Mouse (Mus musculus): Measurements from ENCODE around the gene Bend7. TPM values are rescaled to one million over a fixed set of nuclear protein-coding genes. Genes with fewer than 3 reads are reported as not detected.

Gene Bend7
- polyA plus RNA-seq, 1 experiment from 2014 or later: 9.0 TPM

- Histone ChIP-seq H3K36me3 (ENCODE audit: control insufficient read depth, insufficient read depth, low read length) (no peaks in the 10 kb centered on the region), H3K9ac (replicated peaks; ENCODE audit: low read depth, low read length) (no peak overlapping the region), H3K4me3 (ENCODE audit: low read depth, low read length) (no peak overlapping the region), H3K27ac (ENCODE audit: low read depth, low read length) (no peak overlapping the region), H3K4me1 (ENCODE audit: control insufficient read depth, insufficient read depth, low read length) (no peaks in the 10 kb centered on the region), H3K9me3 (ENCODE audit: control insufficient read depth, low read length) (no peaks in the 10 kb centered on the region), H3K4me2 (ENCODE audit: low read depth, low read length) (no peak overlapping the region), H3K27me3 (ENCODE audit: control insufficient read depth, insufficient read depth, low read length) (no peaks in the 10 kb centered on the region)
- no peak for ATAC-seq (ENCODE audit: low read depth)
- WGBS: 84% methylated on average over 4 of the region's 4 CpGs
Measured at GRCm38 (mm10) chr2:4829007-4829406, 111.4 kb downstream of the Bend7 start.

DNA sequence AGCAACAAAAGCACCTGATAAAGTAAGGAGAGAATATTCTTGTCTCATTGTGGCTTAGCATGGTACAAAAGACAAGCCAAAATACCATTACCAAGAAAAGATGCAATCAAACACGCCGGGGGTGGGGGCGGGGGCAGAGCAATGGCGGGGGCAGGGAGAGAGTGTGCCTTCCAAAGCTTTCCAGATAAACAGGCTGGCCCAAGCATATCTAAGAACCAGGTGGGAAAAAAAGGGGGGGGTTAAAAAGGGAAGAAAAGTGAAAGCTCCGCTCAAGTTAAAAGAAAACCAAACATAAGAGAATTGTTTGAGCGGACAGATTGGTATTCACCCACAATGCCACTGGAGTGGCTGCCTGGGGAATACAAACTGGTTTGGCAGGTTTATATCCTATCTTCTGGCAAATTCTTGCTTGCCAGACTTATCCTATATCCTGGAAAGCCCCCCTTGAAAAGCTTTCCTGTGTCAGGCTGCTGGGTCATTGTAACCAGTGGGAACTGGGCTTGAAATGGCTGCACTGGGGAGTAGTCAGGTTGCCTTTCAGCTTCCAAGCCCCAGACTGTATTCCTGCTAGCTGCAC lies 111.9 kb downstream of the Bend7 start:
- H3K9ac ChIP-seq (replicated peaks; ENCODE audit: low read depth, low read length): no peak overlapping the region
- WGBS: 84% methylated on average over 6 of the region's 6 CpGs

DNA sequence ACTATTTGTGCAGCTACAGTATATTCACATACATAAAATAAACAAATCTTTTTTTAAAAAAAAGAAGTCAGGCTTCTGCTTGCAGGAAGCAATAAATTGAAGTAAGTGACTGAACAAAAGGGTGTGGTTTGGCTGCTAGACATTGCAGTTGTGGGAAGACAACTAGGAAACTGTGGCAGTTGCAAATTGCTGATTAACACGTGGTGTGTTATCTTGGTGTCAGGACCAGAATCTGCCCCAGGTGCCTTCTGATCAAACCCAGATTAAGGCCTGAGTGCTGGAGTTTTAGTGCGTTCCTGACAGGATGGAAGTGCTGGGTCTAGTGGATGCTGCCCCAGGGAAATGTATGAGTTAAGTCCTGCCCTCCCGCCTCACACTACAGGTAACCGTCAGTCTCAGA lies 113.9 kb downstream of the Bend7 start:
- Histone ChIP-seq H3K27ac (ENCODE audit: low read depth, low read length) (no peak overlapping the region), H3K4me2 (ENCODE audit: low read depth, low read length) (no peak overlapping the region), H3K4me3 (ENCODE audit: low read depth, low read length) (no peak overlapping the region), H3K27me3 (ENCODE audit: control insufficient read depth, insufficient read depth, low read length) (no peaks in the 10 kb centered on the region), H3K9me3 (ENCODE audit: control insufficient read depth, low read length) (no peaks in the 10 kb centered on the region), H3K4me1 (ENCODE audit: control insufficient read depth, insufficient read depth, low read length) (no peaks in the 10 kb centered on the region), H3K36me3 (ENCODE audit: control insufficient read depth, insufficient read depth, low read length) (no peaks in the 10 kb centered on the region), H3K9ac (replicated peaks; ENCODE audit: low read depth, low read length) (no peak overlapping the region)
- ATAC-seq (ENCODE audit: low read depth): no peak
- 93% methylated on average over 4 of the region's 4 CpGs for WGBS

More for the DNA sequence above, 111.9 kb downstream of the Bend7 start:
- H3K4me1 ChIP-seq (ENCODE audit: control insufficient read depth, insufficient read depth, low read length): no peaks in the 10 kb centered on the region
- no peaks in the 10 kb centered on the region for H3K9me3 ChIP-seq (ENCODE audit: control insufficient read depth, low read length)
- no peak for ATAC-seq (ENCODE audit: low read depth)
- no peak overlapping the region for H3K27ac ChIP-seq (ENCODE audit: low read depth, low read length)
- no peaks in the 10 kb centered on the region for H3K27me3 ChIP-seq (ENCODE audit: control insufficient read depth, insufficient read depth, low read length)
- no peaks in the 10 kb centered on the region for H3K36me3 ChIP-seq (ENCODE audit: control insufficient read depth, insufficient read depth, low read length)
- H3K4me2 ChIP-seq (ENCODE audit: low read depth, low read length): no peak overlapping the region
- no peak overlapping the region for H3K4me3 ChIP-seq (ENCODE audit: low read depth, low read length)

GRCm38 (mm10) chr2:4832166-4832565 lies 114.5 kb downstream of the Bend7 start:
- no peak overlapping the region for H3K9ac ChIP-seq (replicated peaks; ENCODE audit: low read depth, low read length)
- WGBS: 74% methylated on average over 4 of the region's 4 CpGs
- ATAC-seq (ENCODE audit: low read depth): no peak
- H3K4me3 ChIP-seq (ENCODE audit: low read depth, low read length): no peak overlapping the region
- no peaks in the 10 kb centered on the region for H3K4me1 ChIP-seq (ENCODE audit: control insufficient read depth, insufficient read depth, low read length)
- H3K36me3 ChIP-seq (ENCODE audit: control insufficient read depth, insufficient read depth, low read length): no peaks in the 10 kb centered on the region
- H3K27ac ChIP-seq (ENCODE audit: low read depth, low read length): no peak overlapping the region
- no peaks in the 10 kb centered on the region for H3K9me3 ChIP-seq (ENCODE audit: control insufficient read depth, low read length)
- no peak overlapping the region for H3K4me2 ChIP-seq (ENCODE audit: low read depth, low read length)
- no peaks in the 10 kb centered on the region for H3K27me3 ChIP-seq (ENCODE audit: control insufficient read depth, insufficient read depth, low read length)

DNA sequence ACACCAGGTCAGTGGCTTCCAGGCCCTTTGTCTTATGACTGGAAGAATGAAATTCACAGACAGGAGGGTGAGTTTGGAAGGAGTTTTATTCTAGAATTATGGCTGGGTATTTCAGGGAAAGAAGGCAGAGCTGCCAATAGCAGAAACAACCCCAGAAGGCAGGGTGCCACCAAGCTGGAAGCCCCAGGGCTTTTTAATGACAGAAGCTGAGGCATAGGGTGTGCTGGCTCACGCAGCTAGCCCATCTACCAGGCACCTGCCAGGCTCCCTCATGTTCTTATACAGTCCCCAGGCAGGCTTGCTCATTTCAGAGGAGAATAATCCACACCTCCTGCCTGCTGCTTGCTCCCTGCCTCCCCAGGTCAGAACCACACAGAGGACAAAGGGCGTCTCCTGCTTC lies 131.8 kb downstream of the Bend7 start:
- Histone ChIP-seq H3K27ac (ENCODE audit: low read depth, low read length) (no peak overlapping the region), H3K36me3 (ENCODE audit: control insufficient read depth, insufficient read depth, low read length) (no peaks in the 10 kb centered on the region), H3K4me2 (ENCODE audit: low read depth, low read length) (no peak overlapping the region), H3K9me3 (ENCODE audit: control insufficient read depth, low read length) (no peaks in the 10 kb centered on the region), H3K4me1 (ENCODE audit: control insufficient read depth, insufficient read depth, low read length) (no peaks in the 10 kb centered on the region), H3K4me3 (ENCODE audit: low read depth, low read length) (no peak overlapping the region), H3K27me3 (ENCODE audit: control insufficient read depth, insufficient read depth, low read length) (no peaks in the 10 kb centered on the region), H3K9ac (replicated peaks; ENCODE audit: low read depth, low read length) (no peak overlapping the region)
- 82% methylated on average over 2 of the region's 2 CpGs for WGBS
- no peak for ATAC-seq (ENCODE audit: low read depth)

Other genes starting within 250 kb of the Bend7 start
- gene Prpf18, start 65.7 kb upstream of the Bend7 start, polyA plus RNA-seq (2014; fragmentation: Nextera tagmentation; extraction: Ambion mirVana): 46.3 and 49.9 TPM in 2 replicates
- 55.0 and 66.0 TPM in 2 replicates for gene Sephs1, start 163.7 kb downstream of the Bend7 start, polyA plus RNA-seq (2014; fragmentation: Nextera tagmentation; extraction: Ambion mirVana)
- 75.7 and 90.7 TPM in 2 replicates for gene Phyh, start 201.2 kb downstream of the Bend7 start, polyA plus RNA-seq (2014; fragmentation: Nextera tagmentation; extraction: Ambion mirVana)

All from neural tube, embryonic 14.5 days (tissue).